Mouse (Mus musculus) induced T-regulatory cell, adult 2 months (primary cell): ENCODE results near the gene Zbtb9.
"Not testable (repeated sequence)": the region's sequence is repeated elsewhere in the genome, so short reads cannot be mapped to it uniquely, and the experiment has no call there.

ENCODE experiments used
- DNase-seq: peaks from one replicate; pipeline ENCODE4 v3.0.0-alpha.2; 2012; ENCODE audit warnings: low read depth

Gene Zbtb9

GRCm38 (mm10) chr17:26972703-26973574 lies at the start of gene Zbtb9:
TSS of gene Zbtb9 (plus strand) at chr17:26973167.
- DNase-seq, result peak; percentile 97

GRCm38 (mm10) chr17:26925414-26925813 lies 47.6 kb upstream of the Zbtb9 start:
- not testable (repeated sequence) for DNase-seq

GRCm38 (mm10) chr17:26931795-26932194 lies 41.2 kb upstream of the Zbtb9 start:
- peak; percentile 60 for DNase-seq

GRCm38 (mm10) chr17:26932839-26933398 lies 40.0 kb upstream of the Zbtb9 start, which contains the start of gene Phf1:
TSS of gene Phf1 (plus strand) at chr17:26933052.
- peak; percentile 97 for DNase-seq

- no peak for DNase-seq
These were observed 39.5 kb upstream of the Zbtb9 start for GRCm38 (mm10) chr17:26933419-26933818.

GRCm38 (mm10) chr17:26933885-26934827 lies 38.8 kb upstream of the Zbtb9 start:
- DNase-seq, result no peak

- no peak for DNase-seq
These were observed 37.9 kb upstream of the Zbtb9 start for GRCm38 (mm10) chr17:26935027-26935426.

GRCm38 (mm10) chr17:26936453-26936852 lies 36.5 kb upstream of the Zbtb9 start:
- no peak for DNase-seq

GRCm38 (mm10) chr17:26936921-26937695 lies 35.9 kb upstream of the Zbtb9 start:
- DNase-seq, result no peak

- DNase-seq, result peak; percentile 61
These were observed 34.9 kb upstream of the Zbtb9 start for GRCm38 (mm10) chr17:26937883-26938695.

GRCm38 (mm10) chr17:26938731-26939130 lies 34.2 kb upstream of the Zbtb9 start:
- DNase-seq, result no peak

- peak; percentile 100 for DNase-seq
These were observed 33.6 kb upstream of the Zbtb9 start, which contains the start of gene Cuta for GRCm38 (mm10) chr17:26939178-26939972. TSS of gene Cuta (minus strand) at chr17:26939569.

GRCm38 (mm10) chr17:26939973-26940300 lies 33.0 kb upstream of the Zbtb9 start:
- no peak for DNase-seq

- peak; percentile 36 for DNase-seq
These were observed 31.8 kb upstream of the Zbtb9 start, which contains the start of gene Syngap1 for GRCm38 (mm10) chr17:26941031-26941789. TSS of gene Syngap1 (plus strand) at chr17:26941253.

GRCm38 (mm10) chr17:26941841-26942570 lies 31.0 kb upstream of the Zbtb9 start:
- DNase-seq, result peak; percentile 25

- DNase-seq, result no peak
These were observed 27.0 kb upstream of the Zbtb9 start for GRCm38 (mm10) chr17:26945824-26946495.

- DNase-seq, result no peak
These were observed 26.4 kb upstream of the Zbtb9 start for GRCm38 (mm10) chr17:26946567-26946966.
